Mouse (Mus musculus): Measurements from ENCODE around the gene 4930558C23Rik. TPM values are rescaled to one million over a fixed set of nuclear protein-coding genes. Genes with fewer than 3 reads are reported as not detected.
"Not testable (repeated sequence)": the region's sequence is repeated elsewhere in the genome, so short reads cannot be mapped to it uniquely, and the experiment has no call there.

Gene 4930558C23Rik
- not detected in 2 replicates for polyA plus RNA-seq (2012; rRNA removed)

GRCm38 (mm10) chr3:95402741-95403140 lies at the start of gene 4930558C23Rik:
TSS of gene 4930558C23Rik (minus strand) at chr3:95402841.
- TF ChIP-seq CTCF (IDR thresholded peaks at IDR 0.05; ENCODE audit: extremely low read depth, insufficient read depth, low read length) (no peak), POLR2A (IDR thresholded peaks at IDR 0.05; ENCODE audit: extremely low read depth, insufficient read depth, low read length) (no peak)
- H3K4me1 ChIP-seq (ENCODE audit: control insufficient read depth, insufficient read depth, low read length): no peaks in the 10 kb centered on the region

GRCm38 (mm10) chr3:95450915-95451314 lies 48.3 kb upstream of the 4930558C23Rik start:
- no peak overlapping the region for H3K27ac ChIP-seq (ENCODE audit: insufficient read depth, low read length)
- TF ChIP-seq POLR2A (IDR thresholded peaks at IDR 0.05; ENCODE audit: extremely low read depth, insufficient read depth, low read length) (no peak), CTCF (IDR thresholded peaks at IDR 0.05; ENCODE audit: extremely low read depth, insufficient read depth, low read length) (no peak)

More at GRCm38 (mm10) chr3:95402741-95403140, at the start of gene 4930558C23Rik:
- H3K4me3 ChIP-seq (ENCODE audit: insufficient read depth, low read length): no peak within 1 kb of the TSS
- no peak within 1 kb of the TSS for H3K27ac ChIP-seq (ENCODE audit: insufficient read depth, low read length)

GRCm38 (mm10) chr3:95450408-95450807 lies 47.8 kb upstream of the 4930558C23Rik start:
- H3K4me1 ChIP-seq (ENCODE audit: control insufficient read depth, insufficient read depth, low read length): peaks cover 2% of the 10 kb centered on the region; the same call in 1 of the 2 replicates

More at GRCm38 (mm10) chr3:95450915-95451314, 48.3 kb upstream of the 4930558C23Rik start:
- H3K4me3 ChIP-seq (ENCODE audit: insufficient read depth, low read length): no peak overlapping the region
- peaks cover 2% of the 10 kb centered on the region; the same call in 1 of the 2 replicates for H3K4me1 ChIP-seq (ENCODE audit: control insufficient read depth, insufficient read depth, low read length)

GRCm38 (mm10) chr3:95445311-95445710 lies 42.7 kb upstream of the 4930558C23Rik start:
- Histone ChIP-seq H3K4me3 (ENCODE audit: insufficient read depth, low read length) (no peak overlapping the region), H3K4me1 (ENCODE audit: control insufficient read depth, insufficient read depth, low read length) (no peaks in the 10 kb centered on the region)
- no peak for TF ChIP-seq CTCF (IDR thresholded peaks at IDR 0.05; ENCODE audit: extremely low read depth, insufficient read depth, low read length)
- no peak for TF ChIP-seq POLR2A (IDR thresholded peaks at IDR 0.05; ENCODE audit: extremely low read depth, insufficient read depth, low read length)

More at GRCm38 (mm10) chr3:95450408-95450807, 47.8 kb upstream of the 4930558C23Rik start:
- no peak overlapping the region for H3K4me3 ChIP-seq (ENCODE audit: insufficient read depth, low read length)
- no peak overlapping the region for H3K27ac ChIP-seq (ENCODE audit: insufficient read depth, low read length)
- TF ChIP-seq POLR2A (IDR thresholded peaks at IDR 0.05; ENCODE audit: extremely low read depth, insufficient read depth, low read length) (no peak), CTCF (IDR thresholded peaks at IDR 0.05; ENCODE audit: extremely low read depth, insufficient read depth, low read length) (peak; percentile 70)

GRCm38 (mm10) chr3:95442406-95443117 lies 39.9 kb upstream of the 4930558C23Rik start:
- Histone ChIP-seq H3K4me3 (ENCODE audit: insufficient read depth, low read length) (no peak overlapping the region), H3K27ac (ENCODE audit: insufficient read depth, low read length) (no peak overlapping the region), H3K4me1 (ENCODE audit: control insufficient read depth, insufficient read depth, low read length) (no peaks in the 10 kb centered on the region)
- no peak for TF ChIP-seq POLR2A (IDR thresholded peaks at IDR 0.05; ENCODE audit: extremely low read depth, insufficient read depth, low read length)
- TF ChIP-seq CTCF (IDR thresholded peaks at IDR 0.05; ENCODE audit: extremely low read depth, insufficient read depth, low read length): no peak

More at GRCm38 (mm10) chr3:95445311-95445710, 42.7 kb upstream of the 4930558C23Rik start:
- no peak overlapping the region for H3K27ac ChIP-seq (ENCODE audit: insufficient read depth, low read length)

GRCm38 (mm10) chr3:95439670-95440069 lies 37.0 kb upstream of the 4930558C23Rik start:
- TF ChIP-seq CTCF (IDR thresholded peaks at IDR 0.05; ENCODE audit: extremely low read depth, insufficient read depth, low read length) (no peak), POLR2A (IDR thresholded peaks at IDR 0.05; ENCODE audit: extremely low read depth, insufficient read depth, low read length) (no peak)
- H3K4me3 ChIP-seq (ENCODE audit: insufficient read depth, low read length): no peak overlapping the region
- H3K4me1 ChIP-seq (ENCODE audit: control insufficient read depth, insufficient read depth, low read length): no peaks in the 10 kb centered on the region
- H3K27ac ChIP-seq (ENCODE audit: insufficient read depth, low read length): no peak overlapping the region

- not testable (repeated sequence) for H3K4me3 ChIP-seq (ENCODE audit: insufficient read depth, low read length); H3K4me1 ChIP-seq (ENCODE audit: control insufficient read depth, insufficient read depth, low read length); H3K27ac ChIP-seq (ENCODE audit: insufficient read depth, low read length)
Measured at GRCm38 (mm10) chr3:95438636-95439035, 36.0 kb upstream of the 4930558C23Rik start.

GRCm38 (mm10) chr3:95435561-95435960 lies 32.9 kb upstream of the 4930558C23Rik start:
- no peaks in the 10 kb centered on the region for H3K4me1 ChIP-seq (ENCODE audit: control insufficient read depth, insufficient read depth, low read length)
- H3K4me3 ChIP-seq (ENCODE audit: insufficient read depth, low read length): no peak overlapping the region
- no peak for TF ChIP-seq POLR2A (IDR thresholded peaks at IDR 0.05; ENCODE audit: extremely low read depth, insufficient read depth, low read length)
- no peak overlapping the region for H3K27ac ChIP-seq (ENCODE audit: insufficient read depth, low read length)

GRCm38 (mm10) chr3:95434983-95435370 lies 32.3 kb upstream of the 4930558C23Rik start:
- Histone ChIP-seq H3K27ac (ENCODE audit: insufficient read depth, low read length) (no peak overlapping the region), H3K4me1 (ENCODE audit: control insufficient read depth, insufficient read depth, low read length) (no peaks in the 10 kb centered on the region), H3K4me3 (ENCODE audit: insufficient read depth, low read length) (peak overlapping the region; percentile 72)
- TF ChIP-seq CTCF (IDR thresholded peaks at IDR 0.05; ENCODE audit: extremely low read depth, insufficient read depth, low read length): no peak
- no peak for TF ChIP-seq POLR2A (IDR thresholded peaks at IDR 0.05; ENCODE audit: extremely low read depth, insufficient read depth, low read length)

All from cortical plate, adult 2 months (tissue).